Mouse (Mus musculus) kidney, adult 18-20 months (tissue): ENCODE results near the gene Tbc1d19.

Experiments
- DNase-seq: peaks from one replicate; pipeline ENCODE4 v3.0.0; 2021

Gene Tbc1d19

DNA sequence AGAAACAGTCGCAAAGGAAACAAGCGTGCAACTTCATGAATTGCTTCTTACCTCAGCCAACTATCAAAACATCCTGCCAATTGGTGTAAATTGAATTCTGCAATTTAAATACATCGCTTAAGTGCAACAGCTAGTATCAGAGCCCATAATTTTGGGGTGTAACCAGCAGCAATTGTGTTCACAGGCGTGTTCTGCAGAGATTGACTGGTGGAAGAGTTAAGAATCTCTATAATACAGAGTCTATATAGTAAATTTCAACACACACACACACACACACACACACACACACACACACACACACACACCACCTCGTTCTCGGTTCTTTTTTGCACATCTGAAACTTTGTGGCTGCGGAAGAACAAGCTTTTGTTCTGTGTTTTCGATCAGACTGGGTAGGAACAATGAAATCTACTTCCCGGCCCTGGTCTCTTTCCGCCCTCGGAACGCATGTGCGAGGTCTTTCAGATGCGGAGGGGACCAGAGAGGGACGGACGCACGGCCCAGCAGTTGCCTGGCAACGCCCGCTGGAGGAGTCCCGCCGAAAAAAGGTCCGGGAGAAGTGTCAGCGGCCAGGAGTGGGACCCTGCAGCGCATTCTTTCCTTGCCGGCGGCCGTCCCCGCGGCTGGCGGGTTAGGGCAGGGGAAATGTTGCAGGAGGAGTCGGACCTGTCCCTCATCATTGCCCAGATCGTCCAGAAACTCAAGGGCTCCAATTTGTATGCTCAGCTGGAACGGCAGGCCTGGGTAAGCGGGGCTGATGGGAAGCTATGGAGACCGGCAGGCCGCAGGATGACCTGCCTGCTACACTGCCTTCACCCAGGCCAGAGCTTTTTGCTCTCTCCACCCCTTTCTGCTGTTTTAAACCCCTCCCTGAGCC lies at the start of gene Tbc1d19:
TSS of gene Tbc1d19 (plus strand) at position 492 of the 877 bp plus-strand sequence.
- peak; percentile 88 for DNase-seq

DNA sequence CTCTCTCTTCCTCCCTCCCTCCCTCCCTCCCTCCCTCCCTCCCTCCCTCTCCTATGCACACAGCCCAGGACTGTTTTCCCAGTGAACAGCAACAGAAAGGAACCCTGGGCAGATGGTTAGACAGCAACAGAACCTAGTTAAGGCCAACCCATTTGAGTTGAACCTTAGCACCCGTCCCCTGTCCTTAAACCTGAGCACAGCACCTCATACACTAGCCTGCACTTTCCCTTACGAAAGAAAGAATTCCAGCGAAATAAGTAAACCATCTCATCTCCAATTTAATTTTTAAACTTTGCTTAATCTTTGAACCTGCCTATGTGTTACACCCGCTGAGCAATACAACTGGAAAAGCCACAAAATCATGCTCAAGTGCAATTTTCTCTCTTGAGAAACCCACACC lies 49.5 kb upstream of the Tbc1d19 start:
- no peak for DNase-seq

DNA sequence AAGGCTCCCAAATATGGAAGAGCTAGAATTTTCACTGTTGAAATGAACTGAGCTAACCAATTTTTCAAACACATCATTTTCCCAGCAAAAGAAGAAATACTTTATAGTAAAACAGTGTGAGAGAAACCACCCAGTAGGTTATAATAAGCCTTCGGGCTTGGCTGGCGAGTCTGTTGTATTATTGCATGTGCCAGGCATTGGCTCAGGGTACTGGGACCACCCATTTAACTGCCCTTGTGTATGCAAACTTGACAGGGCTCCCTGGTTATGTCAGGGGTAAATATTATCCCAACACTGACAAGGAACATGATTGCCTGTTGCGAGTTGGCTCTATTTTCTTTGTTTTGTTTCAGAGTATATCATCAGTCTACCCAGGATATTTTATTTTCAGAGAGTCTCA lies 48.5 kb upstream of the Tbc1d19 start:
- DNase-seq, result peak; percentile 23

DNA sequence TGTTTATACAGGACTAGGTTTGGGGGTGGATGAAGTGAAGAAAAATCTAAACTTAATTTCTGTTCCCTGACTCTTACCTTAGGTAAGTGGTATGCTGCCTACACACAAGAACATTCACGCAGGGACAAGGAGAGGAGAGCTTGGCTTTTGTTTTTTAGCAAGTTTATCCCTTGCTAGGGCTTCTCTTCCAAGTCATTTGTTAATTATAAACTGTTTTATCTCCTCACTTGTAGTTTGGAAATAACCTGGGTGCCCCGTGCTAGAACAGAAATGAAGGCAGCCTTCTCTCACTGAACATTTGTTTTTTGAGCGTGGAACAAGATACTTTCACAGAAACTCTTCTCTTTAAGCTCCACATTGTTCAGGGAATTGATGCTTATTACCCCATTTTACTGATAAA lies 48.1 kb upstream of the Tbc1d19 start:
- no peak for DNase-seq

DNA sequence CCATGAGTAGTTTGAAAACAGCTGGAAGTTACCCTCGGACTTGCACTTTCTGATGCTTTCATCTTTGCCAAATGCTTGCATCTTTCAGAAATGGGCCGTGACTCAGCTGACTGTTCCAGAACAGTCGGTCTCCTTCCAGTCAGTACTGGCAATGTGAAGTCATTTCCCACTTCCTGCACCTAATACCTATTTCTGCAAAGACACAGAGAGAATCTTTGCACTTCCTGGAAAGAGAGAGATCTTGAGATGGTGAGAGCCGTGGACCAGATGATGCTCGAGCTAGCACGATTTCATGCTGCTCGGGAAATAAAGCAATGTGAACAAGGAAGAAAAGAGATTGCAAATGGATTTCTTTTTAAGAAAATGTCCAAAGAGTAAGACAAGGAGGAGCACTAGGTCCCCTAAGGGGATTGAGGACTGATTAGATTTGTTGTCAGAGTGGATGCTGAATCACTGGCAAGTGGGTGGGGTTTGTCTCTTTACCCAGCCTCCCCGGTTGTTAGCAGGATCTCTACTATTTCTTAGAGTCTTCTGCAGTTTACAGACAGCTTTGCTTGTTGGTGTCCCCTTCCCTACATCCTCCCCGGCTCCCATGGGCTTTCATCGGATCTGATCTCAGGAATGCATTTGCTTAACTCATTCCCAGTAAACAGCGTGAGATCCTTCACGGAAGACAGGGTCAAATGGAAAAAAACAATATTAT lies 24.4 kb upstream of the Tbc1d19 start:
- DNase-seq, result no peak

DNA sequence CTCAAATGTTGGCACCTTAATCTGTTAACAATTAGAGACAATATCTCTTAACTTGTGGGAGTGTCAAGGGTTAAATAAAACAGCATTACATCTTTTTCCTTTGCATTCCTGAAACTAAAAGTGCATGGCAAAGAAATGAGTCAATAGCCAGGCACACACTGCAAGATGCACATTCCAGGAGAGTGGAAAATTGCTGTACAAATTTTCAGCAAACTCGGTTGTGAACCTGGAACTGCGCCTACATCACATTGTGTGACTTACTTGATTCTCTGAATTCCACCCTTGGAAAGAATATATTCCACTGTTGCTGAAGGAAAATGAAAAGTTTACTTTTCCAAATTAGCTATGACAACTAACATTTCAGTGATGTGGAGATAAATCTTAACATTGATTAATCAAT lies 8.0 kb upstream of the Tbc1d19 start:
- no peak for DNase-seq

DNA sequence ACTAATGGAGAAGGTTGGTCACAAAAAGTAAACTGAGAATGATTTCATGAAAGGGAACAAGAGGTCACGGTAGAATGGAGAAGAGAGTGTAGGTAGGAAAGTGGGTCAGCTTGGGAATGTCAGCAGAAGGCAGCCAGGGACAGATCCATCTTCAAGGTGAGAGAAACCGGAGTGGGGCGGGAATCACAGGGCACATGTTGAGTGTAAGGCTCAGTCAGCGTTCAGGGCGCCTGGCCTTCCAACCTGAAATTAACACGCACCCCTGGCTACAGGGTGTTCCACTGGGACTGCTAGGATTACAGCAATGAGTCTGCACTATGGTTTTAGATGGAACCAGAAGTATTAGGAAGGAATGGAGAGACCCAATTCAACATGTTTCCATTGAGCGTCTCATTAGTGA lies 10.3 kb downstream of the Tbc1d19 start:
- DNase-seq, result no peak

DNA sequence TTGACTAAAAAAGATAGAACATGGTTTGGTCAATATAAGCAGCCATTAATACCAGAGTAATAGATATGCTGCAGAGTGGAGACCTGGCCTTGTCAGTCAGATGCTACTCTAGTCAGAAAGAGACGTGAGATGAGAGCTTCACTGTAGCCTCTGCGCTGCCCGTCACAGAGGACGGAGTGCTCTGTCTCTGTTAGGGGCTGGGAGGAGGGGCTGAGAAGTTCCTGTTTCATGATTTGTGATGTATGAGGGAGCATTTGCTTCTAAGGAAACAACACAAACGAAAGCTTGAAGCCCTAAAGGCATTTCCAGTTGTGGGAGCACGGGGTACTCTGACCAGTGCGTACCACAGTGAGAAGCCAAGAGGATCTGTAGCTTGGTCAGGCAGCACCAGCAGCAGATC lies 16.5 kb downstream of the Tbc1d19 start:
- no peak for DNase-seq

DNA sequence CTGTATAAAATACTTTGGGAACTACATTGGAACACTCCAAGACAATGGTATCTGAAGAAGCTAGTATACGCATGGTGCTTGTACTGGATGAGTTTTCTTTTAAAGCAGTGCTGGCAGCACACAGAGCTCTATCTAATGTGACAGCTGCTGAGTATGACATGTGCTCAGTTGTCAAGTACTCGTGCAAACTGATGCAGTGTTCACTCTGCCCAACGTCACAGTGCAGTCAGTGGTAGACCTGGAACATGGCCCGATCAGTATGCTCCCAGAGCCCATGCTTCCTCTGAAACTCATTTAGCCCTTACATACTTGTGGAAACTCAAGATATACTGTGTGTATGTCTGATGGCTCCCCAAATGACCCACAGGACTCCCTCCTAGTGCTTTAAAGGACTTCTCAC lies 25.1 kb downstream of the Tbc1d19 start:
- DNase-seq, result no peak

DNA sequence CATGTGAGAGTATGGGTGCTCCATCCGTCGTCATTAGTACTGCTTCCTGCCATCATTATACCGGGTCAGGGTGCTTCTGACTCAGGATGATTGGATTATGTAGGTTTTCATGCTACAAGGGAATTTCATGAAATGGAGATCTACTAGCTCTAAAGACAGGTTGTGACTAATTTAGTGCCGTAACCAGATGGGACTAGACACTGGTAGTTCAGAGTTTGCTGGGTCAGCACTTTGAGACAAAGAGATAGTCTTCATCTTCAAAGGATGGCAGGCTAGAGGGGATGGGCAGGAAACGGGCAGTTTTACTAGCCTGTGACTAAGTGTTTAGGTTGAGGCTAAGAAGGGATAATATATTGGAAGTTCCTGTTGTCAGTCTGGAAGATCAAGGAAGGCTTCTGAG lies 31.9 kb downstream of the Tbc1d19 start:
- no peak for DNase-seq

DNA sequence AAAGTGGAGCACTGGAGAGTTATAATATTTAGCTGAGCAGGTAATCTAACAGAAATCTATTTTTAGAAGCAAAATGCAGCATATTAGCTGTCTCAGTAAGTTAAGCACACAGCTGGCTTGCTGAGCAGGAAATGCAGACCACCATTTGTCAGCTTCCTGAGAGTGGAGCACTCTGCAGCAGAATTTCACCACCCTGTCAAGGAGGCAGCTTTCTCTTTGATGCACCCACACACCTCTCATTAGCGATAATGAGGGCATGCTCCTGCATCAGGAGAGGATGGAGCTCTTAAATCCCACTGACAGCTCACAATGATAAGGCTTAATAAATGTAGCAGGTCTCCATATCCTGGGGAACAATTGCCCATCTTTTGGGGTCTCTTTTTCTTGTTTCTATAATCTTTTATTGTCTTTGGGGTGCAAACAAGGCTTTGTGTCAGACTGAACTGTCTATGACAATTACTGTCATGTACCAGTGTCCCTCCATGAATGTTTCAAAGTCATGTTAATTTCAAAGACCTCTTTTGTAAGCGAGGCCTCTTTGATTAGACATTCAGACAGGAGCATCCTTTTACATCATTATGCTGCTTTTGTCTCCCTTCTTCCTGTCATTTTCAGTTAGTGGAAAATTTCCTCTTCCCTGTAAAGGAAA lies 39.0 kb downstream of the Tbc1d19 start:
- DNase-seq, result no peak

DNA sequence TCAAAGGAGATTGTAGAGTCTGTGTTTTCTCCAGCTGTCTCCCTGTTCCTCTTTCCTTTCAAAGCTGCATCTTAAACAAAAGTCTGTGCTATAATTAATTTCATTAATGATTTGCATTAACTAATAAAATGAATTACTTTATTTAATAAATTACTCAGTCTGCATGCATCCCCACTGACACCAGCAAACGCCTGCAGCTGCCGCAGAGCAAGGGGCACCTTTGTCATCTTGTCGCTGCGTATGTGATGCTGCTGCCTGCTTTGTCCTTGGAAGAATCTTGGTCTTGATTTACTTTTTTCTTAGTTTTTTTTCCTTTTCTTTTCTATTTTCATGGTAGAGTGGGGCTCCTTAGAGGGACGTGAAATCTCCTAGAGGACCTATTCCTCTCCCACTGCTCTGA lies 43.2 kb downstream of the Tbc1d19 start:
- DNase-seq, result no peak

DNA sequence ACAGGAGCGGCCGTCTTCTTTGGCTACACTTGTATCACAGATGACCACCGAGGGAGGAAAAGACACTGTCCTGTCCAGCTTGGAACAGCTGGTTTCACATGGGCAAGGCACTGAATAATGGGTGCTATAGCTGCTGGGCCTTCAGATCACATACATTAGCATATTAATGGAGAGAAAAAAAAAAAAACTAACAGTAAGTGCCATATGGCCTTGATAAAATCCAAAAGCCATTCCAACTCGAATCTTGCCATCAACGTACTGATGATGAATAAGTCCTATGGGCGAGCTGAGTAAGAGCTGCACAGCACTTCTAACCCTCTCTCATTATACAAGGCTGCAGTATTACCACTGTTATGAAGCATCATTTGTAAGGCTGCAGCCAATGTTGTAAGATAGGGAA lies 45.2 kb downstream of the Tbc1d19 start:
- no peak for DNase-seq

DNA sequence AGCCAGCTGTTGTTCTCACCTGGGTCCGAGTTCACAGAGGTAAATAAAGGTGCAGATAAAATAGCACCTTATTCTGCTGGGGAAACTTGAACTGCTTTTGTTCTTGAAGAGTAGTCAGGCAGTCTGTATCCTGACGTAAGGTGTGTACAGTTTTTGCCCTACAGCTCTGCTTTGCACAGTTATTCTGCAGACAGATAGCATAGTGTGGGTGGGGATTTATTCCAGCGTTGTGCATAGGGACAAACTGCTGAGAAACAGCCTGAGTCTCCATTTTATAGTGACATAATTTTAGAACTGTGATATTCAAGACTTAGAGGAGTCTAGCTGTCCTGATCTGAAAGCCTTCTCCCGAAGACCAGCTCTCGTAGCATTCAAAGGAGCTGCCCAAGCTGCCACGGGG lies 46.6 kb downstream of the Tbc1d19 start:
- no peak for DNase-seq

DNA sequence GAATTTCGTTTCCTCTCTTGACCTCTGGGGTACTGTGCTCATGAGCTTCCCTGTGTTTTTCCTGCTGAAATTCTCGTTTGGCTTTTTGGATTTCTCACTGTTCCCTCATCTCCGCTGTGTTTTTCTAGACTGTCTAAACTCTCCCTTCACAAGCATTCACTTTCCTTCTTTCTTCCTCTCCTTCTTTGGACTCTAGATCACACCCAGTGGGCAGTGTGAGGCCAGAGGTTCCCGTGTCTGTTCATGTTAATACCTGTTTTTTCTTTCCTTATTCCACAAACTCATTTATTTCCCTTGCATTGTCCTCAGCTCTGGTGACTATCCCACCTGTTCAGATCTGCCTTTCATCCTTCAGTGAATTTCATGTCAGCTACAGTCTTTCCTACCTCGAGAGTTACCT lies 55.7 kb downstream of the Tbc1d19 start:
- DNase-seq, result no peak

DNA sequence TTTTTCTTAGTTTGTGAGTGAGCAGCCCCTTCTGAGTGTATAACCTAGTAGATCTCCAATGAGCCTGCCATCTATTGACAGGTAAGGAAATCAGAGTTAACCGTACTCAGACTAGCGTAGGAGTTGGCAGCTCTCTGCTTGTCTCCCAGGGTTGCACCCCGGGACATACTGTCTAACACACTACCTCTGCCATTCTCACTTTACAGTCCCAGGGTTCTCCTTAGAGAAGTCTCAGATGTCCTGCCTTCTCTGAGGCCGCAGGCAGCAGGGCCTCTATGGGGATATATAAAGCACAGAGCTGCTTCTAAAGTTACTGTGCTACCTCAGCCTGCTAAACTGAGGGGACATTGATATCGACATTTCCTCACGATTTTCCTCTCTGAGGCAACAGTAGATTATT lies 56.6 kb downstream of the Tbc1d19 start:
- no peak for DNase-seq

DNA sequence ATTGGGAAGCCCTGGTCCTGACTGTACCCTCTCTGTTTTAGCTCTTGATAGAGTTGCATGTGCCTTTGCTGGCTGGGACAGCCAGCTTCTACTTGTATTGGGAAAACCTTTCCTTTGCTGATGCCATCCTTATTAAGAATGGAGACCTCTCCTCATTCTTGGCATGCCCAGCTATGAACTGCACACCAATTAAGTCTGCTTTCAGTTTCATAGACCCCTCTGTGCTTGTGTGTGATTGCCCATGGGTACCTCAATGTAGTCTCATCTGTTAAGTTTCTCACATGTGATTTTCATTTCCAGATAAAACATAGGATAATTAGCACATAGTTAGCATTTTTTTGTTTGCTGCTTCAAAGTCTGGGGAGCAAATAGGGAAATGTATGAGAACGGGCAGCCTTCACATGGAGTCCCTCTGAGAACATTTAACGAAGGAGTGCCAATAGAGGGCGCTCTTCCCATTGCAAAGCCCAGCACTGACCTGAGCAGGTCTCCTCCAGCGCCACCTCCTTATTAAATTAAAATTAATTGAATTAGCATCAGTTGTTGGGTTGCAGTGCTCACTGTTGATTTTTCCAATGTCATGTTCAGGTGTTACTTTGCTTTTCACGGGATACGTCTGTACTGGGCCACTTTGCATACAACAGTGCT lies 62.4 kb downstream of the Tbc1d19 start:
- peak; percentile 55 for DNase-seq

DNA sequence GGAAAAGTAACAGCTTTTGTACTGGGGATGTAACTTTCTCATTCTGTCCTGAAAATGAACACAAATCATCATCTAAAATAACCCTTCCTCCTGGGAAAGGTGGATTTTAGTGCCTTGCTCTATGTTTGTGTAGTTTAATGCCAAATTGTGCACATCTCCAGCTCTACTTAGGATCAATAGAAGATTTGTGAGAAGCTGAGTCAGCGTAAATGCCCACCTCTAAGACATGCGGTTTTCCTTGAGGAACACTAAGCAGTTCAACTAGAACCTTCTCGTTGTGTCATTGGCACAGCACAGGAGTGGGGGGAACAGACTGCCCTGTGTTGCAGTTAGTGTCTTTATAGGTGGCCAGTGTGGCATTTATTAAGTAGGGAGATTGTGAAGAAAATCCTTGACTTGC lies 65.6 kb downstream of the Tbc1d19 start:
- no peak for DNase-seq

DNA sequence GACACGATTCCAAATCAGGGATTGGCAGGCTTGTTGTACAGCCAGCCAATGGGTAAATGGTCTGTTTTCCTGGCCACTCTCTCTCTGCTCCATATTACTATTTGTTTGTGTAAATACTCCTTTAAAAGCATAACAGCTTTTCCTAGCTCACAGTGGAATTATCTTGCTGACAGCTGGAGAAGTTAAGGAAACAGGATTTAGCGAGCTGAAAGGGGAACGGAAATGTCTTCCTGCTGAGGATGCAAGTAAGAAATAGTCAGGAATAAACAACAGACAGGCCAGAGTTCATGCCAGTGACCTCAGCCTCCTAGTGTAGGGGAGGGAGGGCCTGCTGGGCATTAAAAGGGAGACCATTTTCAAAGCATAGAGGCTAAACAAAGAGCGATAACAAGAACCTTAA lies 71.3 kb downstream of the Tbc1d19 start:
- no peak for DNase-seq

DNA sequence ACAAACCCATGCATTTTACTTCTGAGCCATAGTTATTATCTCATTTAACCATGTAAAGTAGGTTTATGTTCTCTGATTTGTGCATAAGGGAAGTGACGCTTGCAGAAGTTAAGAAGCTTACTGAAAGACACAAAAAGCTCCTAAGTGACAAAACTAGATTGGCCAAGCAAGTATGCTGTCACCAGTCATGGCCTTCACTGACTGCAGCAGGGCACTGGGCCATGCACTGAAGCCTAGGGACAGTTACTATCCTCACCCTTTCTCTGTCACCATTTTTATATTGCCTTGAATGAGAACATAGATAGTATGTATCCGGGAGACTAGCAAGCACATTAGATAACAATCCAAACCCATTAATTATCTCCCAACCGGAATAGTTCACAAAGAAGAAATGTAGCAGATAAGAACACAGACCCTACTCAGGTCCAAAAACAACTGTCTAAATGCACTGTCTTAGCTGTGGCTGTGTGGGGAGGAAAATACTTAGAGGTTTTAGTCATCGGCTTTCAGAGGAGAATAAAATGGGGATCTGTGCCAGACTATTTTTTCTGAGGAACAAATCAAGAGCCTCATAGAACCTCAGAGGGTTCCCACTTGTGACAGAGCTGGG lies 72.1 kb downstream of the Tbc1d19 start:
- DNase-seq, result no peak

DNA sequence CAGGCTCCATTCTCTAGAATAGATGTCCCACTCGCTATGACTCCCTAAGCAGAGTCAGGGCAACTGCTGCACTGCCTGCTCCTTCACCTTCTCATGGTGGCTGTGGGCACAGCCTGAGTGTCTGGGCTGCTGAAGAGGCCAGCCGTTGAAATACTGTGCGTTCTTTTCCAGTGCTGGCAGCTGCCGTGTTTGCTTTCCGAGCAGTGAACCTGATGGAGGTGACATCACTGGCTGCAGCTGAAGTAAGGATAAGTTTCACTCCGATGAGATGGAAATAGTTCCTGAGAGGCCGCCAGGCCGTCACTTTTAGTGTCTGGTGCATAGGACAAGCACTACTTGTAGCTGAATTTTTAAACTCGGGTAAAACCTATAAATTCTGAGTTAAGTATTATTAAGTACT lies 92.0 kb downstream of the Tbc1d19 start:
- no peak for DNase-seq

DNA sequence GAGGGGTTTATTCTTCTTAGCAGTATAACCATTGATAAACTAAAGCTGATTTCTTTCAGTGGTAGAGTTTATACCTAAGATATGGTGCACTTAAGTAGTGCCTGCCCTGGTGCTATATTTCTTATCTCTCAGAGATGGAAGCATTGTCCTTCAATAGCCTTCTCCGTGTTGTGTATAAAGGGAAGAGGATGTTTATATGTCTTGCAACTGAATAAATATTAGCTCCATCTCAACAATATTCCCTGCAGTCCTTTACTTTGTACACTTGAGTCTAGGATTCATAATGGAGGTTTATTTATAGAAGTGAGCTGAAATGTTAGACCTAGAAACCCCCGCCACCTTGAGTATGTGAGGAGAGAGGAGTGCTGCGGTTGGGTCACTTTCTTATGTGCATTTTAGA lies 93.4 kb downstream of the Tbc1d19 start:
- no peak for DNase-seq

DNA sequence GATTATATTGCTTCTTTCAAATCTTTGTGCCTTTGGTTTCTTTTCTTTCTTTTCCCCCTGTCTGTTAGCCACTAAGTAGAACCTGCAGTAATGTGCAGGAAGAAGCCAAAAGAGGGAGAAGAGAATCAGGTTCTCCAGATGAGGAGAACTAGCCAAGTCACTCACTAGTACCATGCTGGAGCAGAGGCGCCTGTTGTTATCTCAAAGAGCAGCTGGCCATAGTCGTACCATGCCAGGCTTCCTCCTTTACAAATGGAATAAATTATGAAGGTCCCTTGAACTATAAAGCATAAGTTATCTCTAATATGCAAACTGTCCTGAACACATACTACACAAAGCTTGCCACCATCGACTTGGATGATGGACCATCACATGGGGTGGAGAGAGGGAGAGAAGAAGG lies 99.8 kb downstream of the Tbc1d19 start:
- DNase-seq, result no peak
